Mouse (Mus musculus): ENCODE results near the gene Cbl. TPM values are rescaled to one million over a fixed set of nuclear protein-coding genes. Genes with fewer than 3 reads are reported as not detected.

Cbl gene
- polyA plus RNA-seq, 1 experiment from 2014 or later: 18.1 TPM

DNA sequence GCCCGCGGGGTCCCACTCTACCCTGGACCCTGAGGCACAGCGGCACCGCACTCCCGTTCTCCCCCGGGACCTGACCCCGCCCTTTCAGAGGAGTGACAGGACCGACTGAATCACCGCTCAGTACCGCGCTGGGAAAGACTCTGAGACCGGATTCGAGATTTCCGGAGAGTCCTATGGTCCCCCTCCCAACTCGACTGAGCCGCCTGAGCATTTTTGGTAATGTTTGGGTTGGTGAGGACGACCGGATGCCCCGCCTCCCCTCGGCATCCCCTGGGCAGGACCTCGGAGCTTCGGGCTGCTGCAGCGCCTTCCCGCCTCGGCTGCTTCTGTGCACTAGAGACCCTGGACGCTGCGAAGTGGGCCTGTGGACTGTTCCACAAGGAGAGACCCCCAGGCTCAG, 103.8 kb downstream of the Cbl start:
- Histone ChIP-seq H3K9ac (ENCODE audit: low read length) (peak overlapping the region; percentile 43), H3K4me2 (ENCODE audit: low read length) (peak overlapping the region; percentile 81), H3K9me3 (ENCODE audit: control insufficient read depth, low read length) (no peaks in the 10 kb centered on the region), H3K4me3 (ENCODE audit: low read depth, low read length) (peak overlapping the region; percentile 33), H3K36me3 (ENCODE audit: control insufficient read depth, insufficient read depth, low read length) (no peaks in the 10 kb centered on the region), H3K27me3 (replicated peaks; ENCODE audit: control insufficient read depth, insufficient read depth, low read length) (peaks cover 15% of the 10 kb centered on the region; the same call in 1 of the 2 replicates), H3K27ac (ENCODE audit: low read depth) (peak overlapping the region; percentile 89), H3K4me1 (replicated peaks; ENCODE audit: control insufficient read depth, insufficient read depth, low read length) (peaks cover 46% of the 10 kb centered on the region)
- DNase-seq (ENCODE audit: low spot score) (peak; percentile 85), ATAC-seq (replicated peaks; ENCODE audit: low FRiP score, low TSS enrichment, low read depth) (peak; percentile 59)
- under 1% methylated on average over 27 of the region's 27 CpGs for WGBS

DNA sequence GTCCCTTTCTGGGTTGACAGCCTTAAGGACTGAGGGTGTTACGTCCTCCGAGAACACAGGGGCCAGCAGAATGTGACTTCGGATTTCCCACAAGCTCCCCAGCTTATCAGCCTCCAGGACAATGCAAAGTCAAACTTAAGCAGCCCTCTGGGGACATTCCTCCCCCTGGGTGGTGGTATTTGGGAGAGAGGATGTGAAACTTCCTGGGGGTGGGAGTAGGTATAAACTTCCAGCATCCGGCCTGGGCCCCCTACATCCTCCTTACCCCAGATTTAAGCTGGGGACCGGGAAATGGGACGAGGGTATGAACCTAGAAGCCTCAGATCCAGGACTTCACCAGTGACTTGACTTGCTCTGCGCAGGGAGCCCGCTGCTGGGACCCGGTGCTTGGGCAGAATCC, 104.2 kb downstream of the Cbl start:
- WGBS: 5% methylated on average over 9 of the region's 9 CpGs
- H3K9me3 ChIP-seq (ENCODE audit: control insufficient read depth, low read length): no peaks in the 10 kb centered on the region
- DNase-seq (ENCODE audit: low spot score) (no peak), ATAC-seq (replicated peaks; ENCODE audit: low FRiP score, low TSS enrichment, low read depth) (no peak)
- H3K4me1 ChIP-seq (replicated peaks; ENCODE audit: control insufficient read depth, insufficient read depth, low read length): peaks cover 44% of the 10 kb centered on the region
- peaks cover 15% of the 10 kb centered on the region; the same call in 1 of the 2 replicates for H3K27me3 ChIP-seq (replicated peaks; ENCODE audit: control insufficient read depth, insufficient read depth, low read length)
- peak overlapping the region; percentile 43 for H3K9ac ChIP-seq (ENCODE audit: low read length)
- H3K27ac ChIP-seq (ENCODE audit: low read depth): peak overlapping the region; percentile 89
- peak overlapping the region; percentile 33 for H3K4me3 ChIP-seq (ENCODE audit: low read depth, low read length)
- no peaks in the 10 kb centered on the region for H3K36me3 ChIP-seq (ENCODE audit: control insufficient read depth, insufficient read depth, low read length)
- H3K4me2 ChIP-seq (ENCODE audit: low read length): peak overlapping the region; percentile 81

DNA sequence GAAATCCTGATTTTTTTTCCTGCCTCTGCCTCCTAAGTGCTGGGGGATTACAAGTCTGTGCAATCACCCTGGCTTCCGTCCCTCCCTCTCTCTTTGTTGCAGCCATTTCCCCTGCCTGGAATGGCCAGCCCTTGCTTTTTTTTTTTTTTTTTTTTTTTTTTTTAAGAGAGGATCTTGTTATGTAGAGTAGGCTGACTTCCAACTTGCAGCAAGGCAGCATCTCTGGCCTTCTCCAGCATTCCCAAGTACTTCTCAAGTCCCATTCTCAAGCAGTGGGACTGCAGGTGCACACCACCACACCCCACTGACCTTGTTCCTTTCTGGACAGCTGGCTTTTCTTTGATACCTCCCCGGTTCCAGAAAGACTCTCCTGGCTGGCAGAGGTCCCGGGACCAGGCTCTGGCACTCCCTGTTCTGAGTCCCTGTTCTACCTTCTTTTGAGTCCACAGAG, 106.5 kb downstream of the Cbl start:
- Histone ChIP-seq H3K4me3 (ENCODE audit: low read depth, low read length) (no peak overlapping the region), H3K27ac (ENCODE audit: low read depth) (no peak overlapping the region), H3K9ac (ENCODE audit: low read length) (no peak overlapping the region), H3K27me3 (replicated peaks; ENCODE audit: control insufficient read depth, insufficient read depth, low read length) (0 out of 2 replicates have a peak, but pooled peaks cover 2% of the 10 kb centered on the region), H3K9me3 (ENCODE audit: control insufficient read depth, low read length) (no peaks in the 10 kb centered on the region), H3K36me3 (ENCODE audit: control insufficient read depth, insufficient read depth, low read length) (no peaks in the 10 kb centered on the region), H3K4me1 (replicated peaks; ENCODE audit: control insufficient read depth, insufficient read depth, low read length) (peaks cover 32% of the 10 kb centered on the region), H3K4me2 (ENCODE audit: low read length) (no peak overlapping the region)
- no peak for DNase-seq (ENCODE audit: low spot score)
- 61% methylated on average over 3 of the region's 3 CpGs for WGBS
- no peak for ATAC-seq (replicated peaks; ENCODE audit: low FRiP score, low TSS enrichment, low read depth)

DNA sequence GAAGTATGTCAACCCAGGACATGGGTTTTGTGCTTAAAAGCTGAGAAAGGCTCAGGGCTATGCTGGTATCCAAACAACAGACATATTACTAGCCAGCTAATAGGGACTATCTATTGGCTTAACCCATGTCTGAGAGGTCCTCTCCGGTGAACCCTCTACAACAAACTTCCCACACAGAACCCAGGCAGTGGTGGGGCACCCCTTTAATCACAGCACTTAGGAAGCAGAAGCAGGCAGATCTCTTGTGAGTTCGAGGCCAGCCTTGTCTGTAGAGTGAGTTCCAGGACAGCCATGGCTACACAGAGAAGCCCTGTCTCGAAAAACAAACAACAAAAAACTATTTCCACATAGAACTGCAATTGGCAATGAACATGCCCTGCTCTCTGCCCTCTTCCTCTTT, 107.1 kb downstream of the Cbl start:
- DNase-seq (ENCODE audit: low spot score) (no peak), ATAC-seq (replicated peaks; ENCODE audit: low FRiP score, low TSS enrichment, low read depth) (no peak)
- Histone ChIP-seq H3K27me3 (replicated peaks; ENCODE audit: control insufficient read depth, insufficient read depth, low read length) (no peaks in the 10 kb centered on the region), H3K9ac (ENCODE audit: low read length) (no peak overlapping the region), H3K36me3 (ENCODE audit: control insufficient read depth, insufficient read depth, low read length) (no peaks in the 10 kb centered on the region), H3K27ac (ENCODE audit: low read depth) (no peak overlapping the region), H3K4me3 (ENCODE audit: low read depth, low read length) (no peak overlapping the region), H3K9me3 (ENCODE audit: control insufficient read depth, low read length) (no peaks in the 10 kb centered on the region), H3K4me2 (ENCODE audit: low read length) (no peak overlapping the region), H3K4me1 (replicated peaks; ENCODE audit: control insufficient read depth, insufficient read depth, low read length) (peaks cover 30% of the 10 kb centered on the region)
- WGBS: 83% methylated on average over 3 of the region's 3 CpGs

DNA sequence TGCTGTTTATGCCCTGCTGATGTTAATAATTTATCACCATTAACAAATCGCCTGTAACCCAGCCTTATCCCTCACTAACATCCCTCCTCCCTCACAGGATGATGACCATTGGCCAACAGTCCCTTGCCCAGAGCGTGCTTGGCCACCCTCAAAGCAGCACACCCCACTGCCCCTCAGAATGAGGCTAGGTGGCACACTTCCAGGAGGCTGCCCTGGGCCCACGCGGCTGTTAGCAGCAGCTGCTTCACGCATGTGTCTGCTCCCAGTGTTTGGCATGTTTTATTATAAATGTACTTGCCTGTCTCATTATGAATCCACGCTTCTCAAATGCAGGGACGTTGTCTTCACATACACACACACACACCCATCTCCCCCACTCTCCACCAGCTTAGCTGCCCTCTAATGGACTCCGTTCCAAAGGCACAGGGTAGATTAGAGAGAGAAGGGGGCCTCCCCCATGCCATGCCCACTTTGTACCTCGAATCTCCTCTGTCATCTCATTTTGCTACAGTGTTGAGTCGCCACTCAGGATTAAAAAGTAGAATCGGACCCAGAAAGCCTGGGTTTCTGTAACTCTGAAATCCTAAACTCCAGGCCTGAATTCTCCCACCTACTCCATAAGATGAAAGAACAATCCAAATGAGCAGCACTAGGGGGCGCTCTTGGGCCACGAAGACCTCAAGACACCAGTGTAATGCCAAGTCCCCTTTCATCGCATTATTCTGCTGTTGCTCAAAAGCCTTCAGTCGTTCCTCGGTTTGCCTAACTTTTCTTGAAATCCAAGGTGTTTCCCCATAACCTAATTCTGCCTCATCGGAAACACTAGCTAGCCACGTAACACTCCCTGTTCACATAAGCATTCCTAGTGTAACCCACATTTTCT, 108.1 kb downstream of the Cbl start:
- Histone ChIP-seq H3K9ac (ENCODE audit: low read length) (no peak overlapping the region), H3K4me2 (ENCODE audit: low read length) (peak overlapping the region; percentile 33; the same call in 1 of the 2 replicates), H3K36me3 (ENCODE audit: control insufficient read depth, insufficient read depth, low read length) (no peaks in the 10 kb centered on the region), H3K9me3 (ENCODE audit: control insufficient read depth, low read length) (no peaks in the 10 kb centered on the region), H3K27me3 (replicated peaks; ENCODE audit: control insufficient read depth, insufficient read depth, low read length) (no peaks in the 10 kb centered on the region), H3K4me1 (replicated peaks; ENCODE audit: control insufficient read depth, insufficient read depth, low read length) (peaks cover 21% of the 10 kb centered on the region), H3K4me3 (ENCODE audit: low read depth, low read length) (no peak overlapping the region), H3K27ac (ENCODE audit: low read depth) (no peak overlapping the region)
- 25% methylated on average over 18 of the region's 18 CpGs for WGBS
- ATAC-seq (replicated peaks; ENCODE audit: low FRiP score, low TSS enrichment, low read depth) (no peak), DNase-seq (ENCODE audit: low spot score) (peak; percentile 95)

DNA sequence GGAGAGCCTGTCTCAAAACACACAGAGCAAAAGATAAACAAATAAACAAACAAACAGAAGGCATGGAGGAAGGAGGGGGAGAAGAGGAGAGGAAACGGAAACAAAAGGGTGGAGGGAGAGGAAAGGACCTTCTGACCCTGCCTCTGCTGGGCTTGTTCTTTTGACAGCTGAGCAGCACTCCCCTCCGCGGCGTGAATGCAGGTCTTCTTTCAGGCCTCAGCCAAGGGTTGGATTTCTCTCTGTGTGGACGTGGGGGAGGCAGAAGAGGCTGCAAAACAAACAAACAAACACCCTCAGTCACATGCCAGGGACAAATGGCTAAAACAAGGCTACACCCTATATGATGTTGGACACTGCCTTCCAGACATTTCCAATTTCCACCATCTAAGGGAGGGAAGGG, 108.8 kb downstream of the Cbl start:
- Histone ChIP-seq H3K4me3 (ENCODE audit: low read depth, low read length) (no peak overlapping the region), H3K27ac (ENCODE audit: low read depth) (no peak overlapping the region), H3K36me3 (ENCODE audit: control insufficient read depth, insufficient read depth, low read length) (no peaks in the 10 kb centered on the region), H3K4me2 (ENCODE audit: low read length) (no peak overlapping the region), H3K9me3 (ENCODE audit: control insufficient read depth, low read length) (no peaks in the 10 kb centered on the region), H3K27me3 (replicated peaks; ENCODE audit: control insufficient read depth, insufficient read depth, low read length) (no peaks in the 10 kb centered on the region), H3K4me1 (replicated peaks; ENCODE audit: control insufficient read depth, insufficient read depth, low read length) (peaks cover 14% of the 10 kb centered on the region), H3K9ac (ENCODE audit: low read length) (no peak overlapping the region)
- 66% methylated on average over 5 of the region's 5 CpGs for WGBS
- ATAC-seq (replicated peaks; ENCODE audit: low FRiP score, low TSS enrichment, low read depth) (no peak), DNase-seq (ENCODE audit: low spot score) (no peak)

DNA sequence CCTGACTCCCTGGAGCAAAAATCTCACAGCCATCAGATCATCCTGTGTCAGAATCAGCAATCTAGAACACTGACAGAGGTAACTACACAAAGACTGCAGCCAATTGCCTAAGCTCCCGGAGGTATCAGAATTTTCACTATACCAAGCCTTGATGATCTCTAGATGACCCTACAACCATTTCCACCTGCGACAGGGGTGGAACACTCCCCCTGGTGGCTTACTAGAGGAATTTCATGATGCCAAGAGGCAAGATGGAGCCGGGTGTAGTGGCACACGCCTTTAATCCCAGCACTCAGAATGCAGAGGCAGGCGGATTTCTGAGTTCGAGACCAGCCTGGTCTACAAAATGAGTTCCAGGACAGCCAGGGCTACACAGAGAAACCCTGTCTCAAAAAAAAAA, 109.5 kb downstream of the Cbl start:
- DNase-seq (ENCODE audit: low spot score): no peak
- 67% methylated on average over 6 of the region's 6 CpGs for WGBS
- no peaks in the 10 kb centered on the region for H3K36me3 ChIP-seq (ENCODE audit: control insufficient read depth, insufficient read depth, low read length)
- no peaks in the 10 kb centered on the region for H3K27me3 ChIP-seq (replicated peaks; ENCODE audit: control insufficient read depth, insufficient read depth, low read length)
- H3K4me1 ChIP-seq (replicated peaks; ENCODE audit: control insufficient read depth, insufficient read depth, low read length): peaks cover 8% of the 10 kb centered on the region
- H3K9ac ChIP-seq (ENCODE audit: low read length): no peak overlapping the region
- H3K27ac ChIP-seq (ENCODE audit: low read depth): no peak overlapping the region
- H3K4me3 ChIP-seq (ENCODE audit: low read depth, low read length): no peak overlapping the region
- no peaks in the 10 kb centered on the region for H3K9me3 ChIP-seq (ENCODE audit: control insufficient read depth, low read length)
- no peak for ATAC-seq (replicated peaks; ENCODE audit: low FRiP score, low TSS enrichment, low read depth)
- H3K4me2 ChIP-seq (ENCODE audit: low read length): no peak overlapping the region

DNA sequence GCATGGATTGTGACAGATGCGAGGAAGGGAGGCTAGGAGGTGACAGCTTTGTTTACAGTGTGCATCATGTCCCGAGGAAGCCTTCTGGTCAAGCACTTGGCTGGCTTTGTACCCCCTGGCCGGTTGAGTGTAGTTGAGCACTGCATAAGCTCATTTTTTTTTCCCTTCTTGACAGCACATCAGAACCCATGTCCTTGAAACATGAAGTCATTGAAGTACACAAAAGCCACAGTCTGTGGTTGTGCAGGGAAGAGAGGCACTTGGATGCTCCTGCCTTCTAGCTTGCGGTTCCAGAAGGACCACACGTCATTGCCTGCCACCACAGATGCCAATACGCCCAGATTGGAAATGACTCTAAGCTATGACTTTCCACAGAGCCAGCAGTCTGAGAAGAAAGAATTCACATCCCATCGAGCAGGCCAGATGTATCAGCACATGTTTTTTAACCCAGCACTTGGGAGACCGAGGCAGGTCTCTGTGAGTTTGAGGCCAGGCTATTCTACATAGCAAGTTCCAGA, 113.8 kb downstream of the Cbl start:
- Histone ChIP-seq H3K4me2 (ENCODE audit: low read length) (no peak overlapping the region), H3K4me1 (replicated peaks; ENCODE audit: control insufficient read depth, insufficient read depth, low read length) (no peaks in the 10 kb centered on the region), H3K27ac (ENCODE audit: low read depth) (no peak overlapping the region), H3K27me3 (replicated peaks; ENCODE audit: control insufficient read depth, insufficient read depth, low read length) (no peaks in the 10 kb centered on the region), H3K4me3 (ENCODE audit: low read depth, low read length) (no peak overlapping the region), H3K36me3 (ENCODE audit: control insufficient read depth, insufficient read depth, low read length) (no peaks in the 10 kb centered on the region), H3K9me3 (ENCODE audit: control insufficient read depth, low read length) (no peaks in the 10 kb centered on the region), H3K9ac (ENCODE audit: low read length) (no peak overlapping the region)
- WGBS: 60% methylated on average over 8 of the region's 8 CpGs
- ATAC-seq (replicated peaks; ENCODE audit: low FRiP score, low TSS enrichment, low read depth): no peak
- no peak for DNase-seq (ENCODE audit: low spot score)

Data from intestine, embryonic 14.5 days (tissue).